Mouse (Mus musculus): ENCODE data around the gene Sox10.

- TF ChIP-seq CHD2 (IDR thresholded peaks at IDR 0.05; ENCODE audit: low read depth, low read length) (no peak), ZNF384 (IDR thresholded peaks at IDR 0.05; ENCODE audit: low read depth, low read length) (no peak), MAFK (IDR thresholded peaks at IDR 0.05; ENCODE audit: insufficient read depth, low read depth, low read length) (no peak), HCFC1 (IDR thresholded peaks at IDR 0.05; ENCODE audit: borderline replicate concordance, insufficient read depth, low read length) (no peak)
Observed at GRCm38 (mm10) chr15:79129311-79129710, 35.7 kb downstream of the Sox10 start.
